Mouse (Mus musculus) CH12.LX (cell line): ENCODE measurements around the gene 2810408A11Rik.
A peak's percentile ranks its signal among the peaks of the same experiment; 100 is the strongest.

ENCODE experiments used
- CTCF ChIP-seq, 2 experiments: IDR thresholded peaks in 1 of 2; conservative IDR thresholded peaks in 1 of 2; 2 replicates each; pipeline ENCODE4 v1.5.1; 2011 to 2012; ENCODE audit warnings: low read depth in 2 of 2, low read length in 2 of 2, improper control_type of control experiment in 1 of 2, inconsistent platforms in 1 of 2, mild to moderate bottlenecking in 1 of 2, moderate library complexity in 1 of 2
- USF1 ChIP-seq: IDR thresholded peaks from 2 replicates; pipeline ENCODE4 v1.6.1; 2014; ENCODE audit warnings: low read depth, mild to moderate bottlenecking, inconsistent platforms, low read length, improper control_type of control experiment

GRCm38 (mm10) chr11:69913554-69914371, 13.0 kb upstream of the 2810408A11Rik start, which contains the start of gene Gps2:
- TF ChIP-seq USF1 = peak; percentile 80
- no peak for TF ChIP-seq CTCF (conservative IDR thresholded peaks at IDR 0.05 in 1 of 2, IDR thresholded peaks at IDR 0.05 in 1 of 2; ENCODE audit: low read depth in 2 of 2, low read length in 2 of 2)
